Mouse (Mus musculus) cerebellum, postnatal 36 days (tissue): ENCODE measurements around the gene Tmem258.

Experiments
- DNase-seq, 2 experiments: peaks; one replicate each; pipeline ENCODE4 v3.0.0; 2021 to 2022; ENCODE audit warnings: mixed read lengths in 2 of 2

The Tmem258 gene

DNA sequence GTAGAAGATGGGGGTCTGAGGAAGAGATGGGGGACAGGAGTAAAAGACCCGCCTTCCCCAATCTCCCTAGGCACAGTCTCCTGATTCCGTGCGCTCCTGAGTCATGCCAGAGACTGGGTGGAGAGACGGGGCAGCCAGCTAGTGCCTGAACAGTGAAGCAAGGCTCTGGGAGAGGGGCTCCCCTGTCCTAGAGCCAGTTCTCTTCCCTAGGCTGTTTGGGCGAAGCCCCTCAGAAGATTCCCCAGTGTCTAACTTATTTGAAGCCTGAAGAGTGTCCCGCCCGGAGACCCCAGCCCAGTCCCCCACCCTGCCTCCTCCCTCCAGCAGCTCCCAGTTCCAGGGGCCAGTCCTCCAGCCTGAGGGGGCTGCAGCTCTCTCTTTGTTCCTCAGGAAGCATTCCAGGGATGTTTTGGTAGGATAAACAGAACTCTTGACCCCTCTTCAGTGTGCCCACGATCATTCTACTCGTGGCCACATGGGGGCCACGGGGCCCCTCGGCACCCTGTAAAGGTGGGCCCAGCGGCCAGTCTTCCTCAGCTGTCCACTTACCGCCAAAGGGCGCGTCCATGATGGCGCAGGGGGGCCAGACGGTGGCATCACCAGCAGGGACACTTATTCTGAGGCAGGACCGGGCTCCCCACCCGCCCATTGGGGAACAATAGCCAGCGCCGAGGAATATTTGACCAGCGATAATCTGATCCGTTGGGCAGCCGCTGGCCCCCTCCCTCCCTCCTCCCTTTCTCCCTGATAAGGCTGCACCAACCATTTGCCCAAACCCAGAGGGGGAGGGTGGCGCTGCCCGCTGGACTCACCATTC lies 21.0 kb downstream of the Tmem258 start:
- DNase-seq, result no peak

DNA sequence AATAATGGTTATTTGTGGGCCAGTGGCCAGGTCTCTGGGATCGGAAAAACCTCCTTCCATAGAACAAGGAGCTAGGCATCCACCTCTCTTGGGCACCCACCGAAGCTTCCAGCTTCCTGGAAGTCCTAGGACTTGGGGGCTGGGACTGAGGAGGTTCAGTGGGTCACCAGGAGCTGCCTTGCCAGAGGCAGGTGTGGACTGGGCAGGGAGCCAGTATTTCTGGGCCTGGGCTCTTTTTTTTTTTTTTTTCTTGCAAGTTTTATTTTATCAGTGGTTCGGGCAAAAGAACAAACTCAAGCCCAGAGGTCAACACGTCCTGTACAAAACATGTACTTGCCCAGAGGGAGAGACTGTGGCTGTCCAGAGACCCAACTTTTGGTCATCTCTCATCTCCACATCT lies 22.0 kb downstream of the Tmem258 start:
- DNase-seq, result no peak

DNA sequence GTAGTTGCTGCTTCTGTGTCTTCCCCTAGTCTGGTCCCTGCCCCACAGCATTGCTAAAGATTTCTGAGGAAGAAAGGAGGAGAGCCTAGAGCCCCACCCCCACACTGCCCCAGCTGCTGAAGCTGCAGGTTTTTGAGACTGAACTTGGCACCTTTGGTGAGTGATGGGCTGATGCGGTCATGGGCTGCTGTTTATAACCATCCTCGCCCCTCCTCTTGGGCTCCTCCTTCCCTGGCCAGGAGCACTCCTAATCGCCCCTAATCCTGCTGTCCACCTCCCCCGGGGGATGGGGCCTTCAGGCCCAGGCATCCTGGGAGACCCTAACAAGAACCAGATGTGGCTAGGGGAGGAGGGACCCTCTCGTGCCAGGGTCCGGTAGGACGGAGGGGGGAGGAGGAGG lies 27.2 kb downstream of the Tmem258 start:
- no peak for DNase-seq

DNA sequence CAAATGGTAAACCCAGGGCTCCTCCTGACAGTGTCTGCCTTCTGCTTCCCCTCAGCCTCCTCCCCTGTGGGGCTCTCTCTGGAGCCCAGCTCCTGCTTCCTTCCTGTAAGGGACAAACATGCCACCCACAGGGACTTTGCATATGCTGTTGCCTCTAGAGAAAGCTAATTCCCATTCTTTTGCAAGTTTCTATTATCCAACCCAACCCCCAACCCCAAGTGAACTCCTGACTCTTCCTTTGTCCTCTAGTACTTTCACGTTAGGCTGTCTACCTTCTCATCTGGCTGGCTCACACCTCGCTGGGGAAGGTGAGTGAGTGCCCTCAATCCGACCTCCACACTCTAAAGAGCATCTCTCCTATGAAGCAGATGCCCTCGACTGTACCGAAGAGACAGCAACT lies 28.1 kb downstream of the Tmem258 start:
- no peak for DNase-seq

DNA sequence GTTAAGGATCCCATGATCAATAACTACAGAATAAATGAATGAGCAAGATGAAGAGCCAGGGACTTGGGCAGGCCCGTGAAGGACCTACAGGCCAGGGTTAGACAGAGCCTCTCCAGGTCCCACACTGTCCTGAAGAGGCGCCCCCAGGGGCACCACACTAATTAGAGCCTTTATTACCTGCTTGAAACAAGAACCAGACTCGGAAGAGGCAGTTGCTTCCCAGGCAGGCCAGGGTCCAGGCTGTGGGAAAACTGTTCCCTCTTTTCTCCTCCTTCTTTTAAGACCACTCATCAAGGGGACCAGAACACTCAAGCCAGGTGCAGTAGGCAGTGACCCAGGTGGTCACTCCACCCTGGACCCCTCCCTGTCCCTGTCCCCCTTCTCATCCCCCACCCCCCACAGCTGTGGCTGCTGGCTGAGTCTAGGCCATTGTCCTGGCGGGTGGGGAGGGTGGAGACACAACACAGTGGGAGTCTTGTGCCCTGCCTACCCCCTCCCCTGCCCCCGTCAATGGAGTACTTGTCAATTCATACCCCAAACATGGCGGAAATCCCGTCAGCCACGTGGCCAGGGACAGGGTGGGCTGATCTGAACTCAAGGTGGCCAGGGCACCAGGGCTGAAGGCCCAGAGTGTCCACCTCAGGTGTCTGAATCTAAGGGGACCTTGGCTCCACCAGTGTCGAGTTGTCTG lies 28.7 kb downstream of the Tmem258 start:
- no peak for DNase-seq

DNA sequence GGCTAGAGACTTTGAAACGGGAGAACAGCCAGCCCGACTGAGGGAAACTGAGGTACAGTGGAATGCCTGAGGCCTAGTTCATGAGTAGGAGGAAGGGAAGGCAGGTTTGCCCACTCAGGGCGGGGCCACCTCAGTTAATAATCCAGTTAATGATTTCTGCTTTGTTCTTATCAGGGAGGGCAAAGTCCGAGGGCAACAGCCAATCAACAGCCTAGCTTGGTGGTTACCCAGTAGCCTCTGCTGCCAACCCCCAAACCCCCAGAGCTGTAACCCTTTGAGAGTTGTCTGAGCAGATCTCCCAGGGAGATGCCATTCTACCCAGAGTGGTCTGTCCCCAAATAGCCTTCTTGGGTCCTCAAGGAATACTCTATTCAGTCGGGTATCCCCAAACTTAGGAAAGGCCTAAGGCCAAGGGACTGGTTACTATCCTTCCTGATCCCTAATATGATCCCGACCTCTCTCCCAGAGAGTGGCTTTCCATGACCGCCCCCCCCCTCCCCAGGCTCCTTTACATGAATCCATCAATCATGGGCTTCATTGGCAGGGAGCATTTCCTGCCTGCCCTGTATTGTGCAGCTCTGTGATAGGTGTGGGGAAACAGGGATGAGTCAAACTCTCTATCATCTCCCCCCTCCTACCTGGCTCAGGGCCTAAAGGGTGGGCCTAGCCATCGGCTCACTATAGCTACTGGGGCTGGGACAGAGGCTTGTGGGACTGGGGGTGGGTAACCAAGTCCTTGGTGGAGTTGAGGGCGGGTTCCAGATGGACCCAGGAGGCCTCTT lies 32.2 kb downstream of the Tmem258 start:
- DNase-seq, result no peak

DNA sequence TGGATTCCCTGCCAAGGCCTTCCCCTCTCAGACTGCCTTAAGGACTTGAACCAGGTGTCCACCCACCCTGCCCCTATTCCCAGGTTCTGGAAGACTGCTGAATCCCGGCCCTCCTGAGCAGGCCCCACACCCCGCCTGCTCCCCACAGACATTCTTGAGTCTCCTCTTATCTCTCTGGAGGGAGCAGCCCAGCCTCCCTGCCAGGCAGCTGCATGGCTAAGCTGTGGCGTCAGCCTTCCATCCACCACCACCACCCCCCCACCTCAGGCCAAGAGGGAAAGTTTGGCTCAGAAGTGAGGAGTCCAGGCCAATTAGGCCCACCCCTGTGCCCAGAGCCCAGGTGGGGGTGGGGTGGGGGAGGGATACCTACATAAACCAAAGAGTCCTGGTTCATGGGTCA lies 34.7 kb downstream of the Tmem258 start:
- DNase-seq, result no peak

DNA sequence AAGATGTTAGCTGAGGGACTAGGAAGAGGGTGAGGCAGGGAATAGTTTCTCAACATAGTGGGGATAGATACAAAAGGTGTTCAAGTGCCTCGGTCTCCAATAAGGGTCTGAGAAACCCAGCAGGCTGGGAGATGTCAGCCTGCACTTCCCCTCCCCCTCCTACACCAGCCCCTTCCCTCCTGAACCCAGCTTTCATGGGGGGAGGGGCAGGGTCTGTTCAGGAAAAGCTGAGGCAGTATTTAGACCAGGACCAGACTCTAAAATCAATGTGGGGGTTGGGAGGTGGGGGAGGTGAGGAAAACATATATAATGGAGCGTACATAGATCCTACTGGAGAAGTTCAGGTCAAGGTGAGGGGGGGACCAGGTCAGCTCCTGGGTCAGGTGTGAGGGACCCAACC lies 35.6 kb downstream of the Tmem258 start:
- no peak for DNase-seq

DNA sequence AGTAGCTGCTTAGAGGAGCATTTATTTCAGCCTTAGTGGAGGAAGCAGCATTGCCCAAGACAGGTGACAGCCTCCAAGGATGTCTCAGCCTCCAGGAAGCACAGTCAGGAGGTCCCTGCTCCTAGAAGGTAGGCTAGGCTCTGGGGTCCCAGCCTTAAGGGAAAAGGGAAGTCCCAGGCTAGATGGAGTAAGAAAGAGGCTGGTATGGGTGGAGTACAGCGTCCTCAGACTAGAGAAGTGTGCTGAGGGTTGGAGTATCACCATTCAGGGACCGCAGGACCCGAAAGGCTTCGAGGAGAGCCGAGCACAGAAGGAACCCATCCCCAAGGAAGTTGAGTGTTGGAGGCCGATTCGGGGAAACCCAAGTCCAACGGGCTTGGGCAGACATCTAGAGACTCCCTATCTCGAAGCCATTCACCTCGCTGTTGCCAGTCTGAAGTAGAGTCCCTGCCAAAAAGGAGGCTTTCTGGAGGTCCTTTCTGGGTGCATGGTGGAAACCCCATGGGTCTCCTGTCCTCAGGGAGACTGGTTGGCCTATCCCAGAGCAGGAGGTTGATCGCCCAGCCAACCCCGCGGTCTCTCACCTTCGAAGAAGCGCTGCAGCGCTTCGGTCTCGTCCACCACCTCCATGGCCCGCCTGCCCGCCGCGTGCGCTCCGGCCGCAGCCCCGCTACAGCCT lies 36.3 kb downstream of the Tmem258 start:
- no peak for DNase-seq

DNA sequence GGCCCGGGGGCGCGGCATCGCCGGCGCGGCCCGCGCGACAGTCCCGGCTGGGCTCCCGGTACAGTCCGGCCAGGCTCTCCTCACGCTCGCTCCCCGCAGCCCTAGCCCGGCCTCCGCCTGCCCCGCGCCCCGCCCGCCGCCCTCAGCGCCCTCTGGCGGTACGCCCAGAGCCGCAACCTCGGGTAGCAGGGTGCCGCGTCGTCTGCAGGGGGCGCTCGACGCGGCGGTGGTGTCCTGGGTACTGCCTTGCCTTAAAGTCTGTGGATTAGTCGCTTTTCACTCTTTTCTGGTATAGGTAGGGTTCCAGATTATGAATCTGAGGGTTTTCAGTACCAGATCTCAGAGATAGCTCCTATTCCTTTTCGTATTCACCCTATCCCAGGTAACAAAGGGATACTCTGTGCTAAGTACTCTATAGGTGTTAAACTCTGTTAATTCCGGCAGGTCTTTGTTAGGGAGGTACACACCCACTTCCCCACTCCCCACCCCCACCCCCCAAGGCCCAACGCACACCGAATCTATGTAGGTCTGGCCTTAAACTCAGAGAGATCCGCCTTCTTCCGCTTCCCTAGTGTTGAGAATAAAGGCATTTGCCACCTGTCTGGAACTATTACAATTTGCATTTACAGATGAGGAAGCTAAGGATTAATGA lies 37.0 kb downstream of the Tmem258 start, which contains the start of gene Myrf:
TSS of gene Myrf (minus strand) at position 95 of the 652 bp plus-strand sequence.
- peak; percentile 57 to 72 for DNase-seq

DNA sequence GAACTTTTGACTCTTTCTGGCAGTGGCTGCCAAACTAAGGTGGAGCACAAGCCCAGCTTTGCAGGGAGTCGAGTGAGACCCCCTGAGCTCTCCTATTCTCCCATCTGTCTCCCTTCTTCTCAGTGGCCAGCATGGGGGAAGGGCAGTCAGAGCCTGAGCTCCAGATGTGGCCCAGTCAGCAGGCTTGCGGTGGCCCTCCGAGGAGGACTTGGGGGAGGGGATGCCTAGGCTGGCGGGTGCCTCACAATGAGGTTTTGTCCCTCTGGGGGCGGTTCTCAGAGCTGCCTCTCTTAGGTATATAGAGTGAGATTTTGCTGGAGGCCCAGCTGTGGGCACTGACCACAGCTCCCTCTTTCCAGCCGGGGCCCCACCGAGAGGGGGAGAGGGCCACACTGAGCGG lies 39.1 kb downstream of the Tmem258 start:
- DNase-seq, result no peak

DNA sequence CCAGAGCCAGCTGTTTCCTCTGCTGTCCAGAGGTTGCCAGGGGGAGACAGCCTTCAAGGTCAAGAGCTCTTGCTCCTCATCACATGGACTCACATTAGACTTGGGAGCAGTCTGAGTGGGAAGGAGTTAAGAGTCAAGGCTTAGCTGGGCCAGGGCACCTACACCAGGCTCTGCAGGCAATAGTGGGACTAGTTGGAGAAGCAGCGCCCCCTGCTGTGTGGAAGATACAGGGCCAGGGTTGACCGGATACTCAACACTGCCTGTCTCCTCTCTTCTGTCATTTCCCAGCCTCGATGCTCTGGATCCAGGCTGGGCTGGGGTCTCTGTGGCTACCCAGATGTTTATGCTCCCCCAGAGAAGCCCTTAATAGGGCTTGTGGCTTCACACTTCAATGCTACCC lies 40.4 kb downstream of the Tmem258 start:
- DNase-seq, result peak; percentile 23

DNA sequence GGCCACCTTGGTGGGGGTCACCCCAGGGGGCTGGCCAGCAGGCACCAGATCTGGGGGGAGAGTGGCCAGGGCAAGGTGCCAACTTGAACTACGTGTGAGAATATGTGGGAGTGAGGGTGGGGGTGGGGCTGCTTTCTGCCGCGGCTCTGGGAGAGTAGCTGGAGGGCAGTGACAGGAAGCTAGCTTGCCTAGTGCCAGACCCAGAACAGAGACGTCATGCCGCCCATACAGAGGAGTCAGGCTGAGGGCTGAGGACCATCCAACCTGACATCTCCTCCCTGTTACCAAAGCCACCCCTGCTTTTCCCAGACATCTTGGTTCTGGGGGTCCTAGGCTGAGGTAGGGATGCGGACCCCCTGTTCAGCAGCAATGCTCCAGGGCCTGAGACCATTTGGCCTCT lies 43.4 kb downstream of the Tmem258 start:
- DNase-seq, result no peak

DNA sequence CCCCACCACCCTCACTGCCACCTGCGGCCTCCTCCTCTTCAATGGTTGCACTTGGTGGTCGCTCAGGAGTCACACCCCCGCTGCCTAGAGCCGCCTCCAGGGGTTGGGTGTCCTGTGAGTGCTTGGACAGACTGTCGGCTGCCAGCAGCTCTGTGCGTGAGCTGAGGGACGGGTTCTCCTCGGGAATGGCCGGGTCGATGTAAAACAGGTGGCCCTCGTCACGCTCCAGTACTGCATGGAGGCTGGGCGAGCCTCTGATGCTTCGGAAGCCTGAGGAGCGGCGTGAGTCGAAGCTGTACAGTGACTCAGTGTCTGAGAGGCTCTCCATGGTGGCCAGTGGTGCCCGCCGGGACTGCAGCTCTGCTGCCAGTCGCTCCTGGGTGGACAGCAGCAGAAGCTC lies 44.3 kb downstream of the Tmem258 start:
- no peak for DNase-seq
